Mouse (Mus musculus): ENCODE measurements around the gene Fam217a.

- TF ChIP-seq CTCF (IDR thresholded peaks at IDR 0.05; ENCODE audit: low read depth) (no peak), EP300 (IDR thresholded peaks at IDR 0.05; ENCODE audit: low read depth) (no peak)
These were observed 9.5 kb downstream of the Fam217a start for GRCm38 (mm10) chr13:34914614-34915013.
